Mouse (Mus musculus): ENCODE data around the gene Kdm7a. TPM values are rescaled to one million over a fixed set of nuclear protein-coding genes. Genes with fewer than 3 reads are reported as not detected.
A peak's percentile ranks its signal among the peaks of the same experiment; 100 is the strongest.

The Kdm7a gene
- 19.5 and 20.7 TPM in 2 replicates for polyA plus RNA-seq (2016; fragmentation: Nextera tagmentation; extraction: Ambion mirVana)

- no peaks in the 10 kb centered on the region for H3K36me3 ChIP-seq
- ATAC-seq (ENCODE audit: low FRiP score, low read depth) = peak; percentile 78
- H3K27ac ChIP-seq = peak within 1 kb of the TSS; percentile 98
- H3K4me2 ChIP-seq (replicated peaks) = peak within 1 kb of the TSS; percentile 82
- H3K4me1 ChIP-seq = peaks cover 6% of the 10 kb centered on the region; the same call in 1 of the 2 replicates
- under 1% methylated on average over 113 of the region's 124 CpGs for WGBS
- no peaks in the 10 kb centered on the region for H3K9me3 ChIP-seq
- peak within 1 kb of the TSS; percentile 99 for H3K4me3 ChIP-seq
- H3K9ac ChIP-seq = peak within 1 kb of the TSS; percentile 99
- H3K27me3 ChIP-seq (replicated peaks) = no peaks in the 10 kb centered on the region
Observed at GRCm38 (mm10) chr6:39206581-39207461, at the start of gene Kdm7a. Kdm7a (minus strand) TSS chr6:39206789.

GRCm38 (mm10) chr6:39255271-39255670, 48.7 kb upstream of the Kdm7a start:
- no peak overlapping the region for H3K4me3 ChIP-seq
- no peak for ATAC-seq (ENCODE audit: low FRiP score, low read depth)
- H3K27ac ChIP-seq = no peak overlapping the region
- H3K36me3 ChIP-seq = no peaks in the 10 kb centered on the region
- H3K9ac ChIP-seq = no peak overlapping the region
- no peaks in the 10 kb centered on the region for H3K9me3 ChIP-seq
- H3K4me1 ChIP-seq = peaks cover 8% of the 10 kb centered on the region; the same call in 1 of the 2 replicates
- H3K4me2 ChIP-seq (replicated peaks) = no peak overlapping the region
- peaks cover 12% of the 10 kb centered on the region; the same call in 1 of the 2 replicates for H3K27me3 ChIP-seq (replicated peaks)
- 73% methylated on average over 8 of the region's 8 CpGs for WGBS

DNA sequence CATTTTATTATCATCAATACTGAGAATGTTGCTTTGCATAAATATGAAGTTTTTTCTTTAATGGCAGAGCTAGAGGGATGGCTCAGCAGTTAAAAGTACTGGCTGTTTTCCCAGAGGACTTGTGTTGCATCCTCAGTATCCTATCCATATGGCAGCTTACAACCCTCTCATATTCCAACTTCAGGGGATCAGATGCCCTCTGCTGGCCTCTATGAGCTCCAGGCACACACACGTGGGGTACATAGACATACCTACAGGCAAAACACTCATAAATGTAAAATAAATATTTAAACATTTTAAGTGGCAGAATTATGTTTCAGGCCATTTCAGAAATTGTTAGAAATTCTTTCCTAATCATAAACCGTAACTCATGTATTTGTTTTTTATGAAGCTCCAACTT, 43.5 kb upstream of the Kdm7a start:
- no peak for ATAC-seq (ENCODE audit: low FRiP score, low read depth)
- no peak overlapping the region for H3K4me2 ChIP-seq (replicated peaks)
- no peaks in the 10 kb centered on the region for H3K4me1 ChIP-seq
- H3K9ac ChIP-seq = no peak overlapping the region
- 0 out of 2 replicates have a peak, but pooled peaks cover 2% of the 10 kb centered on the region for H3K27me3 ChIP-seq (replicated peaks)
- no peak overlapping the region for H3K4me3 ChIP-seq
- no peaks in the 10 kb centered on the region for H3K36me3 ChIP-seq
- no peak overlapping the region for H3K27ac ChIP-seq
- WGBS = 93% methylated on average over 2 of the region's 2 CpGs
- H3K9me3 ChIP-seq = no peaks in the 10 kb centered on the region

GRCm38 (mm10) chr6:39249176-39249770, 42.7 kb upstream of the Kdm7a start:
- H3K9me3 ChIP-seq = no peaks in the 10 kb centered on the region
- no peaks in the 10 kb centered on the region for H3K4me1 ChIP-seq
- no peak overlapping the region for H3K27ac ChIP-seq
- H3K4me2 ChIP-seq (replicated peaks) = no peak overlapping the region
- H3K27me3 ChIP-seq (replicated peaks) = no peaks in the 10 kb centered on the region
- ATAC-seq (ENCODE audit: low FRiP score, low read depth) = no peak
- H3K9ac ChIP-seq = no peak overlapping the region
- no peaks in the 10 kb centered on the region for H3K36me3 ChIP-seq
- H3K4me3 ChIP-seq = no peak overlapping the region
- WGBS = 57% methylated on average over 16 of the region's 16 CpGs

- H3K4me2 ChIP-seq (replicated peaks) = no peak overlapping the region
- H3K4me3 ChIP-seq = no peak overlapping the region
- H3K27ac ChIP-seq = no peak overlapping the region
- no peaks in the 10 kb centered on the region for H3K9me3 ChIP-seq
- WGBS = 75% methylated on average over 9 of the region's 9 CpGs
- ATAC-seq (ENCODE audit: low FRiP score, low read depth) = no peak
- no peaks in the 10 kb centered on the region for H3K27me3 ChIP-seq (replicated peaks)
- no peaks in the 10 kb centered on the region for H3K36me3 ChIP-seq
- H3K9ac ChIP-seq = no peak overlapping the region
- H3K4me1 ChIP-seq = peaks cover 18% of the 10 kb centered on the region
Observed at GRCm38 (mm10) chr6:39244066-39244465, 37.5 kb upstream of the Kdm7a start.

- ATAC-seq (ENCODE audit: low FRiP score, low read depth) = peak; percentile 19; the same call in 1 of the 2 replicates
- no peak overlapping the region for H3K4me2 ChIP-seq (replicated peaks)
- no peak overlapping the region for H3K4me3 ChIP-seq
- H3K9me3 ChIP-seq = no peaks in the 10 kb centered on the region
- no peak overlapping the region; the same call in 1 of the 2 replicates for H3K27ac ChIP-seq
- H3K4me1 ChIP-seq = peaks cover 18% of the 10 kb centered on the region
- no peaks in the 10 kb centered on the region for H3K36me3 ChIP-seq
- H3K9ac ChIP-seq = no peak overlapping the region
- no peaks in the 10 kb centered on the region for H3K27me3 ChIP-seq (replicated peaks)
- 69% methylated on average over 8 of the region's 8 CpGs for WGBS
Observed at GRCm38 (mm10) chr6:39243511-39243961, 36.9 kb upstream of the Kdm7a start.

- no peak overlapping the region for H3K27ac ChIP-seq
- WGBS = 47% methylated on average over 8 of the region's 8 CpGs
- H3K4me1 ChIP-seq = peaks cover 18% of the 10 kb centered on the region
- peak; percentile 91 for ATAC-seq (ENCODE audit: low FRiP score, low read depth)
- no peaks in the 10 kb centered on the region for H3K9me3 ChIP-seq
- H3K36me3 ChIP-seq = no peaks in the 10 kb centered on the region
- H3K9ac ChIP-seq = no peak overlapping the region
- no peaks in the 10 kb centered on the region for H3K27me3 ChIP-seq (replicated peaks)
- no peak overlapping the region for H3K4me2 ChIP-seq (replicated peaks)
- no peak overlapping the region for H3K4me3 ChIP-seq
Observed at GRCm38 (mm10) chr6:39242718-39243471, 36.3 kb upstream of the Kdm7a start.

DNA sequence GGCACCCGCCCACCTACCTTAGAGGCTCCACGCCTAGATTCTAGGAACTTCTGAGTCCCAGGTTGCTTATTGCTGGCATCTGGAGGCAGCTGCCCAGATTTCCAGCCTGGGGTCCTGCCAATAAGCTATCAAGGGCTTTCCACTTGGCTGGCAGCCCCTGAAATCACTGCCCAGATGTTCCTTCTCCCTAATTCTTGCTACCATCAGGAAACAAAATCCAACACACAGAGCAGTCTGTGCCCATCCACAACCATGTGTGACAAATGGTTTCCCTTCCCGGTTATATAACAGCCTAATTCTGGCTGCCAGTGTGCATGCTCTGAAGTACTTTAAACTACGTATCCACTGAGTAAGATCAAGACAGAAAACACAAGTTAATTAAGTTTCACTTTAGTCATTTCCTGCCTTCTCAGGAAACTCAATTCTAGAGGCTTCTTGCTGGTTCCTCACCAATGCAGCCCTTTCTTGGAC, 34.9 kb upstream of the Kdm7a start:
- ATAC-seq (ENCODE audit: low FRiP score, low read depth) = no peak

GRCm38 (mm10) chr6:39240956-39241355, 34.4 kb upstream of the Kdm7a start:
- Histone ChIP-seq H3K4me1 (peaks cover 18% of the 10 kb centered on the region), H3K36me3 (no peaks in the 10 kb centered on the region), H3K4me3 (no peak overlapping the region), H3K9me3 (no peaks in the 10 kb centered on the region), H3K27me3 (replicated peaks) (no peaks in the 10 kb centered on the region), H3K4me2 (replicated peaks) (no peak overlapping the region), H3K9ac (no peak overlapping the region), H3K27ac (no peak overlapping the region)
- ATAC-seq (ENCODE audit: low FRiP score, low read depth) = no peak
- WGBS = 91% methylated on average over 3 of the region's 3 CpGs

More for the DNA sequence above, 34.9 kb upstream of the Kdm7a start:
- H3K4me1 ChIP-seq = peaks cover 18% of the 10 kb centered on the region
- H3K4me2 ChIP-seq (replicated peaks) = no peak overlapping the region
- no peak overlapping the region for H3K4me3 ChIP-seq
- H3K27me3 ChIP-seq (replicated peaks) = no peaks in the 10 kb centered on the region
- 91% methylated on average over 4 of the region's 4 CpGs for WGBS
- H3K9ac ChIP-seq = no peak overlapping the region
- H3K36me3 ChIP-seq = no peaks in the 10 kb centered on the region
- H3K9me3 ChIP-seq = no peaks in the 10 kb centered on the region
- H3K27ac ChIP-seq = no peak overlapping the region

- no peak overlapping the region for H3K4me2 ChIP-seq (replicated peaks)
- no peak for ATAC-seq (ENCODE audit: low FRiP score, low read depth)
- H3K4me3 ChIP-seq = no peak overlapping the region
- H3K9me3 ChIP-seq = no peaks in the 10 kb centered on the region
- H3K27me3 ChIP-seq (replicated peaks) = no peaks in the 10 kb centered on the region
- H3K9ac ChIP-seq = no peak overlapping the region
- WGBS = 61% methylated on average over 3 of the region's 3 CpGs
- no peak overlapping the region for H3K27ac ChIP-seq
- no peaks in the 10 kb centered on the region for H3K36me3 ChIP-seq
- peaks cover 6% of the 10 kb centered on the region; the same call in 1 of the 2 replicates for H3K4me1 ChIP-seq
Observed at GRCm38 (mm10) chr6:39237887-39238286, 31.3 kb upstream of the Kdm7a start.

GRCm38 (mm10) chr6:39232617-39233016, 26.0 kb upstream of the Kdm7a start:
- H3K9me3 ChIP-seq = no peaks in the 10 kb centered on the region
- H3K4me2 ChIP-seq (replicated peaks) = no peak overlapping the region
- no peak for ATAC-seq (ENCODE audit: low FRiP score, low read depth)
- WGBS = 80% methylated on average over 4 of the region's 4 CpGs
- no peaks in the 10 kb centered on the region for H3K4me1 ChIP-seq
- no peak overlapping the region for H3K9ac ChIP-seq
- no peaks in the 10 kb centered on the region for H3K27me3 ChIP-seq (replicated peaks)
- no peak overlapping the region for H3K27ac ChIP-seq
- H3K36me3 ChIP-seq = no peaks in the 10 kb centered on the region
- H3K4me3 ChIP-seq = no peak overlapping the region

GRCm38 (mm10) chr6:39230664-39231063, 24.1 kb upstream of the Kdm7a start:
- H3K9ac ChIP-seq = no peak overlapping the region
- H3K4me2 ChIP-seq (replicated peaks) = no peak overlapping the region
- H3K9me3 ChIP-seq = no peaks in the 10 kb centered on the region
- H3K36me3 ChIP-seq = no peaks in the 10 kb centered on the region
- H3K4me1 ChIP-seq = peaks cover 7% of the 10 kb centered on the region
- H3K27me3 ChIP-seq (replicated peaks) = no peaks in the 10 kb centered on the region
- WGBS = 79% methylated on average over 8 of the region's 8 CpGs
- H3K27ac ChIP-seq = no peak overlapping the region
- no peak overlapping the region for H3K4me3 ChIP-seq
- ATAC-seq (ENCODE audit: low FRiP score, low read depth) = no peak

All from neural tube, embryonic 12.5 days (tissue).